Mouse (Mus musculus) liver, postnatal 0 days (tissue): ENCODE measurements at regions not wholly inside any gene's neighbourhood (a gene's known extent, or its start where the extent isn't known, plus 50 kb on each side); places are given as distances from the start of the nearest gene placed in this dataset.

ENCODE experiments used
- CTCF ChIP-seq: sonication (generic); IDR thresholded peaks from 2 replicates; pipeline ENCODE4 v1.5.1; 2016; ENCODE audit warnings: antibody characterized with exemption, low read depth
- EP300 ChIP-seq: IDR thresholded peaks from 2 replicates; pipeline ENCODE4 v1.6.1; 2016; ENCODE audit warnings: antibody characterized with exemption, low read depth, mild to moderate bottlenecking

- TF ChIP-seq CTCF = no peak
- TF ChIP-seq EP300 = no peak
These were observed 119.8 kb upstream of the Adpgk start for GRCm38 (mm10) chr9:59171576-59171975.
